Mouse (Mus musculus): ENCODE measurements around the gene Cog5. TPM values are rescaled to one million over a fixed set of nuclear protein-coding genes. Genes with fewer than 3 reads are reported as not detected.

The Cog5 gene
- total RNA-seq, 2 experiments from 2014 or later: 60.3 to 93.5 TPM

- no peak for ATAC-seq (replicated peaks; ENCODE audit: poor library complexity)
Measured at GRCm38 (mm10) chr12:31928498-31928897, 273.8 kb downstream of the Cog5 start.

GRCm38 (mm10) chr12:31931818-31932217, 277.1 kb downstream of the Cog5 start:
- ATAC-seq (replicated peaks; ENCODE audit: poor library complexity): no peak

- ATAC-seq (replicated peaks; ENCODE audit: poor library complexity): no peak
Measured at GRCm38 (mm10) chr12:31936657-31937300, 282.1 kb downstream of the Cog5 start.

- peak; percentile 48; the same call in 1 of the 2 replicates for ATAC-seq (replicated peaks; ENCODE audit: poor library complexity)
Measured at GRCm38 (mm10) chr12:31937613-31938012, 282.9 kb downstream of the Cog5 start.

GRCm38 (mm10) chr12:31938391-31938997, 283.8 kb downstream of the Cog5 start:
- no peak for ATAC-seq (replicated peaks; ENCODE audit: poor library complexity)

- ATAC-seq (replicated peaks; ENCODE audit: poor library complexity): no peak
Measured at GRCm38 (mm10) chr12:31939026-31939425, 284.4 kb downstream of the Cog5 start.

- peak; percentile 89 for ATAC-seq (replicated peaks; ENCODE audit: poor library complexity)
Measured at GRCm38 (mm10) chr12:31943020-31943654, 288.5 kb downstream of the Cog5 start.

- no peak for ATAC-seq (replicated peaks; ENCODE audit: poor library complexity)
Measured at GRCm38 (mm10) chr12:31944405-31944804, 289.7 kb downstream of the Cog5 start.

GRCm38 (mm10) chr12:31947476-31947875, 292.8 kb downstream of the Cog5 start:
- ATAC-seq (replicated peaks; ENCODE audit: poor library complexity): no peak

GRCm38 (mm10) chr12:31948101-31949000, 293.7 kb downstream of the Cog5 start:
- no peak for ATAC-seq (replicated peaks; ENCODE audit: poor library complexity)

- ATAC-seq (replicated peaks; ENCODE audit: poor library complexity): peak; percentile 53
Measured at GRCm38 (mm10) chr12:31949193-31949741, 294.6 kb downstream of the Cog5 start.

GRCm38 (mm10) chr12:31949759-31950658, 295.3 kb downstream of the Cog5 start, which contains the start of gene Hbp1:
Hbp1 (minus strand) TSS chr12:31950535.
- peak; percentile 83 for ATAC-seq (replicated peaks; ENCODE audit: poor library complexity)

- no peak for ATAC-seq (replicated peaks; ENCODE audit: poor library complexity)
Measured at GRCm38 (mm10) chr12:31950659-31951031, 296.0 kb downstream of the Cog5 start.

GRCm38 (mm10) chr12:31955843-31956242, 301.2 kb downstream of the Cog5 start:
- ATAC-seq (replicated peaks; ENCODE audit: poor library complexity): peak; percentile 50

- ATAC-seq (replicated peaks; ENCODE audit: poor library complexity): no peak
Measured at GRCm38 (mm10) chr12:31964074-31964473, 309.4 kb downstream of the Cog5 start.

- ATAC-seq (replicated peaks; ENCODE audit: poor library complexity): peak; percentile 58
Measured at GRCm38 (mm10) chr12:31965517-31966212, 311.0 kb downstream of the Cog5 start.

- peak; percentile 78 for ATAC-seq (replicated peaks; ENCODE audit: poor library complexity)
Measured at GRCm38 (mm10) chr12:31966405-31966804, 311.7 kb downstream of the Cog5 start.

- ATAC-seq (replicated peaks; ENCODE audit: poor library complexity): peak; percentile 79
Measured at GRCm38 (mm10) chr12:31967536-31967935, 312.9 kb downstream of the Cog5 start.

GRCm38 (mm10) chr12:31969111-31969510, 314.4 kb downstream of the Cog5 start:
- no peak for ATAC-seq (replicated peaks; ENCODE audit: poor library complexity)

Data from megakaryocyte progenitor cell, adult 5-6 weeks (primary cell).